Mouse (Mus musculus): Measurements from ENCODE around the gene Tmem151b.

Tmem151b gene

GRCm38 (mm10) chr17:45549617-45550181 is at the start of gene Tmem151b:
TSS of gene Tmem151b (minus strand) at chr17:45549677.
- in situ Hi-C loops (cut with MboI; ENCODE audit: unreplicated experiment in 2 of 2) = loop anchor here (5.0 to 25.0 kb wide), 4 partner anchors 32 to 488 kb away; partner anchors contain the start of genes Spats1 (in 2 of the 2), Aars2 (in 1 of the 2) and Vegfa (in 1 of the 2)

DNA sequence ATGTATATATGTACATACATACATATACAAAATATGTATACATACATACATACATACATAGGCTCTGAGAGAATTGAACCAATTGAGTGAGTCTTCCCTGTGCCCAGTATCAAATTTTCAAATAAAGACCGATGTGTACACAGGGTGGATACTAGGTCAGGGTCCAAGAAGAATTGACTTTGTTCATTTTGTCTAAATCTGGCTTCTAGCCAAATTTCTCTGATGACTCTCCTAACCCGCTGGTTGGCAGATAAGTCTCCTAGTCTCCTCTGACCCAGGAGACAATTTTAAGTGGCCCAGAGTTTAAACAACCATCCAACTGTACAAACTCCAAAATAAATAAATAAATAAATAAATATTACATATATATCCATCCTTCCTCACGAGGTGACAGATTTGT is 49.4 kb upstream of the Tmem151b start:
- in situ Hi-C loops (cut with MboI; ENCODE audit: unreplicated experiment in 2 of 2) = no loop called here

DNA sequence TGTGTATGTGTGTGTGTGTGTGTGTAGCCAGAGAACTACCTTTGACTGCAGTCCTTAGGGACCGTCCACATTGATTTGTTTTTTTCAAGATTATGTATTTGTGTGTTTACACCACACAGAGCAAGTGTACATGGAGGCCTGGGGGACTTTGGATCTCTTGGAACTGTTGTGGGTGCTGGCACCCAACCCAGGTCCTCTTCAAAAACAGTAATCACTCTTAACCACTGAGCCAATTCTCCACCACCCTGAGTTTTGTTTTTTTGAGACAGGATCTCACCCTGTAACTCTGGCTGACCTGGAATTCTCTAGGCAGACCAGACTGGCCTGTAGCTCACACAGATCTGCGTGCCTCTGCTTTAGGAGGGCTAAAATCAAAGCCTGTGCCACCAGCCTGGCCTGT is 48.9 kb upstream of the Tmem151b start:
- in situ Hi-C loops (cut with MboI; ENCODE audit: unreplicated experiment in 2 of 2) = no loop called here

GRCm38 (mm10) chr17:45597787-45598186 is 48.3 kb upstream of the Tmem151b start:
- in situ Hi-C loops (cut with MboI; ENCODE audit: unreplicated experiment in 2 of 2) = no loop called here

GRCm38 (mm10) chr17:45596631-45597396 is 47.3 kb upstream of the Tmem151b start:
- in situ Hi-C loops (cut with MboI; ENCODE audit: unreplicated experiment in 2 of 2) = no loop called here

- in situ Hi-C loops (cut with MboI; ENCODE audit: unreplicated experiment in 2 of 2) = no loop called here
Measured at GRCm38 (mm10) chr17:45595736-45596390, 46.4 kb upstream of the Tmem151b start.

GRCm38 (mm10) chr17:45594881-45595735 is 45.6 kb upstream of the Tmem151b start:
- in situ Hi-C loops (cut with MboI; ENCODE audit: unreplicated experiment in 2 of 2) = loop anchor here in 1 of 2 experiments (5.0 kb wide), 1 partner anchor 32 kb away; no protein-coding TSS in a partner anchor

- in situ Hi-C loops (cut with MboI; ENCODE audit: unreplicated experiment in 2 of 2) = loop anchor here in 1 of 2 experiments (5.0 kb wide), 1 partner anchor 33 kb away; no protein-coding TSS in a partner anchor
Measured at GRCm38 (mm10) chr17:45594195-45594594, 44.7 kb upstream of the Tmem151b start.

DNA sequence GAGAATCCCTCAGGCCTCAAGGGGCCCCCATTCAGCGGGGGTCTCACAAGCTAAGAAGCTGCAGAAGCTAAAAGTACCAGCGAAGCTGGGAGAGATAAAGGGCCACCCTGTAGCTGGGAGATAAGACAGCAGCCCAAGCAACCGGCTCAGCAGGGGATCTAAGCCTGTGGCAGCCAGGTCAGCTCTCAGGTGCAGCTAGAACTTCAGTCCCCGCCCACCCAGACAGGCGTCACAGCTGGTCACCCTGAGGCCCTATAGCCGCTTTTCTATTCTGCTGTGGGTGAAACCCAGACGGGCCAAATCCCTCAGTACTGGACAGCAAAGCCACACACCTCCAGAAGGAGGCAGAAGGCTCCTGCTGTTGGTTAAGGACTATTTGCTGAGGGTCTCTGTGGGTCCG is 44.0 kb upstream of the Tmem151b start:
- in situ Hi-C loops (cut with MboI; ENCODE audit: unreplicated experiment in 2 of 2) = loop anchor here in 1 of 2 experiments (5.0 kb wide), 1 partner anchor 34 kb away; no protein-coding TSS in a partner anchor

DNA sequence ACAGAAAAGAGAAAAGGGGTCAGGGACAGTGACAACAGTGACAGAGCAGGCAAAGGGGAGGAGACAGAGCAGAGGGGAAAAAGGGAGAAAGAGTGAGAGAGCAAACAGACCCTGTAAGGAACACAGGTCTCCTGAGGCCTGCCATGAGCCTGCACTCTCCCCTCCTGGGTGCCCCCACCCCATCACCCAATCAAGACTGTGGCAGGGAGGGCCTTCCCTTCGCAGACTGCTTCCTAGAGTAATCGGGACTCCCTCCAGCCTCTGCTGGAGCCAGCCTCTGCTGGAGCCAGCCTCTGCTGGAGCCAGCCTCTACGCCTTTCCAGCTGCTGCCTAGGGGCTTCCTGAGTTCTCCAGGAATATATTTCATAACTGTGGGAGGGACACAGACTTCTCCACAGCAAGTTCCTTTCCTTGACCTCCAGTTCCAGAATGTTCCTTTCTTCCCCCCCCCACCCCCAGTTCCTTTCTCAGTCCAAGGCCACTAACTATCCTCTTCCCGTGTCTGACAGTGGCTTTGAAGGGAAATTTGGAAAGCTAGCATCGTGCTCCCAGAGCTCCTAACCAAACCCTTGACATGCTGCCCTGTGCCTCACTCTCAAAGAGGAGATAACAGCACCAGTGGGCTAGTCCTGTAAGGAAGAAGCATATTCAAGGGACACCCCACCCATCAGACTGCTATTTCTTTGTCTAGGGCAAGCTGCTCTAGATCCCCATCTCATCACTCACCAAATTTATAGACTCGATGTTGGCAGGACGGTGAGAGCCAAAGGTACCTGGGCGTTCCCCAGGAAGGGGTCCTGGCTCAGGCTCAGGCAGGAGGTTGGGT is 43.3 kb upstream of the Tmem151b start:
- in situ Hi-C loops (cut with MboI; ENCODE audit: unreplicated experiment in 2 of 2) = loop anchor here in 1 of 2 experiments (5.0 kb wide), 1 partner anchor 34 kb away; no protein-coding TSS in a partner anchor

GRCm38 (mm10) chr17:45591701-45592605 is 42.5 kb upstream of the Tmem151b start:
- in situ Hi-C loops (cut with MboI; ENCODE audit: unreplicated experiment in 2 of 2) = loop anchor here in 1 of 2 experiments (5.0 kb wide), 1 partner anchor 35 kb away; no protein-coding TSS in a partner anchor

- in situ Hi-C loops (cut with MboI; ENCODE audit: unreplicated experiment in 2 of 2) = loop anchor here in 1 of 2 experiments (5.0 kb wide), 1 partner anchor 37 kb away; no protein-coding TSS in a partner anchor
Measured at GRCm38 (mm10) chr17:45590410-45590809, 40.9 kb upstream of the Tmem151b start.

- in situ Hi-C loops (cut with MboI; ENCODE audit: unreplicated experiment in 2 of 2) = loop anchor here (5.0 kb wide), 2 partner anchors 37 to 127 kb away; no protein-coding TSS in a partner anchor
Measured at GRCm38 (mm10) chr17:45589844-45590243, 40.4 kb upstream of the Tmem151b start.

GRCm38 (mm10) chr17:45589236-45589635 is 39.8 kb upstream of the Tmem151b start:
- in situ Hi-C loops (cut with MboI; ENCODE audit: unreplicated experiment in 2 of 2) = loop anchor here in 1 of 2 experiments (5.0 kb wide), 2 partner anchors 38 to 128 kb away; no protein-coding TSS in a partner anchor

- in situ Hi-C loops (cut with MboI; ENCODE audit: unreplicated experiment in 2 of 2) = loop anchor here in 1 of 2 experiments (5.0 kb wide), 2 partner anchors 39 to 129 kb away; no protein-coding TSS in a partner anchor
Measured at GRCm38 (mm10) chr17:45588370-45588769, 38.9 kb upstream of the Tmem151b start.

GRCm38 (mm10) chr17:45586449-45586837 is 37.0 kb upstream of the Tmem151b start:
- in situ Hi-C loops (cut with MboI; ENCODE audit: unreplicated experiment in 2 of 2) = loop anchor here in 1 of 2 experiments (5.0 kb wide), 2 partner anchors 41 to 131 kb away; no protein-coding TSS in a partner anchor

- in situ Hi-C loops (cut with MboI; ENCODE audit: unreplicated experiment in 2 of 2) = loop anchor here in 1 of 2 experiments (5.0 kb wide), 2 partner anchors 41 to 131 kb away; no protein-coding TSS in a partner anchor
Measured at GRCm38 (mm10) chr17:45585725-45586448, 36.4 kb upstream of the Tmem151b start.

All from v-Abl transformed pro-B cells (cell line).